Mouse (Mus musculus): Measurements from ENCODE around the gene Gm10638. TPM values are rescaled to one million over a fixed set of nuclear protein-coding genes. Genes with fewer than 3 reads are reported as not detected.

Gene Gm10638
- 3.5 and 4.3 TPM in 2 replicates for polyA plus RNA-seq (2015; fragmentation: Nextera tagmentation; extraction: Ambion mirVana)

GRCm38 (mm10) chr8:86745221-86745934, at the start of gene Gm10638, which contains the start of gene Siah1a:
Gene Gm10638 (plus strand): TSS chr8:86745699.
Gene Siah1a (minus strand): TSS chr8:86745934.

Other genes with a start within 250 kb of the Gm10638 start
- 0.06 and 0.07 TPM in 2 replicates for gene Abcc12, start 165.0 kb upstream of the Gm10638 start, polyA plus RNA-seq (2015; fragmentation: Nextera tagmentation; extraction: Ambion mirVana)
- 24.9 and 27.0 TPM in 2 replicates for gene Lonp2, start 121.7 kb upstream of the Gm10638 start, polyA plus RNA-seq (2015; fragmentation: Nextera tagmentation; extraction: Ambion mirVana)
- gene Siah1a, start 235 bp downstream of the Gm10638 start, polyA plus RNA-seq (2015; fragmentation: Nextera tagmentation; extraction: Ambion mirVana) = 22.2 and 26.8 TPM in 2 replicates
- gene N4bp1, start 139.6 kb downstream of the Gm10638 start, polyA plus RNA-seq (2015; fragmentation: Nextera tagmentation; extraction: Ambion mirVana) = 5.5 and 6.4 TPM in 2 replicates